Mouse (Mus musculus): ENCODE data around the gene Tor3a.

- TF ChIP-seq EP300 (IDR thresholded peaks at IDR 0.05; ENCODE audit: low read depth) = no peak
- no peak for TF ChIP-seq CTCF (IDR thresholded peaks at IDR 0.05; ENCODE audit: low read depth)
Observed at GRCm38 (mm10) chr1:156720046-156720445, 45.9 kb upstream of the Tor3a start.

Data from liver, embryonic 14.5 days (tissue).